20 mouse cellular contexts compared by ENCODE assay signal in genomic region chr3:138316908-138317472, GRCm38 (mm10). TPM values are rescaled to one million over a fixed set of nuclear protein-coding genes. Genes with fewer than 3 reads are reported as not detected.
"Had no signal": no experiment of that assay in that cellular context is flagged by ENCODE, and none has a peak within 500 bp of the region (broad histone marks: within the 10 kb centered on the region; RNA-seq: fewer than 3 reads in every experiment).

No protein-coding gene starts in this region.

- H3K4me1 ChIP-seq: neural tube, embryonic 15.5 days; stomach, embryonic 15.5 days had no signal

- H3K9ac ChIP-seq: neural tube, embryonic 15.5 days; stomach, embryonic 15.5 days had no signal

- DNase-seq: retina, postnatal 1 day; right cerebral cortex, adult 18-20 months; right cerebral cortex, postnatal 14 days; right cerebral cortex, postnatal 25 days; right cerebral cortex, postnatal 4 days; spleen, adult 18-20 months; thymus, adult 18-20 months; thymus, adult 2 months; thymus, postnatal 14 days; thymus, postnatal 25 days; thymus, postnatal 36 days; thymus, postnatal 4 days had no signal

- H3K4me2 ChIP-seq: neural tube, embryonic 15.5 days; stomach, embryonic 15.5 days had no signal

- H3K27ac ChIP-seq: neural tube, embryonic 15.5 days; stomach, embryonic 15.5 days; stomach, postnatal 0 days had no signal

- H3K9me3 ChIP-seq: neural tube, embryonic 15.5 days; stomach, embryonic 15.5 days had no signal

- H3K27me3 ChIP-seq: neural tube, embryonic 15.5 days; stomach, embryonic 15.5 days had no signal

- H3K36me3 ChIP-seq: neural tube, embryonic 15.5 days; stomach, embryonic 15.5 days had no signal

- H3K4me3 ChIP-seq: neural tube, embryonic 15.5 days; stomach, embryonic 15.5 days had no signal

RNA-seq across cellular contexts. Expression of gene Adh6a, which starts 3.9 kb away (rescaled TPM):
- polyA plus RNA-seq: neural tube, embryonic 14.5 days; spleen, adult 2 months; stomach, embryonic 14.5 days; testis, adult 2 months had no signal

RNA-seq across cellular contexts. Expression of gene Adh6b, which starts 24.6 kb away (rescaled TPM):
- polyA plus RNA-seq: neural tube, embryonic 14.5 days; small intestine, adult 2 months; spleen, adult 2 months; stomach, embryonic 14.5 days had no signal
